Comparison of ENCODE assay signal across 15 mouse cellular contexts in genomic region chr4:108427719-108428340, GRCm38 (mm10). TPM values are rescaled to one million over a fixed set of nuclear protein-coding genes. Genes with fewer than 3 reads are reported as not detected.
DNase-seq lines count a peak whose midpoint lies in the region; ATAC-seq and TF ChIP-seq lines count a peak whose summit lies in the region.
"Had no signal": no experiment of that assay in that cellular context is flagged by ENCODE, and none has a peak within 500 bp of the region (broad histone marks: within the 10 kb centered on the region; RNA-seq: fewer than 3 reads in every experiment).

No protein-coding gene starts in this region.

- no peak overlapping the region for H3K9ac ChIP-seq in lung, embryonic 16.5 days (ENCODE audit: low read length)
- H3K9ac ChIP-seq in limb, embryonic 13.5 days, result no peak overlapping the region
- no peak overlapping the region for H3K9ac ChIP-seq in stomach, embryonic 16.5 days (ENCODE audit: low read length)
- H3K9ac ChIP-seq in hindbrain, embryonic 16.5 days (ENCODE audit: low read depth, low read length), result no peak overlapping the region
- H3K9ac ChIP-seq: hindbrain, embryonic 13.5 days; neural tube, embryonic 15.5 days had no signal

- no peak for TF ChIP-seq POLR2A in lung, adult 2 months (IDR thresholded peaks at IDR 0.05; ENCODE audit: borderline replicate concordance, extremely low read depth, low read depth, low read length)

- H3K4me3 ChIP-seq in lung, embryonic 16.5 days (ENCODE audit: low read length), result no peak overlapping the region
- no peak overlapping the region for H3K4me3 ChIP-seq in lung, adult 2 months (replicated peaks; ENCODE audit: extremely low read depth, low read depth, low read length)
- no peak overlapping the region for H3K4me3 ChIP-seq in limb, embryonic 13.5 days
- no peak overlapping the region for H3K4me3 ChIP-seq in stomach, embryonic 16.5 days (replicated peaks; ENCODE audit: low read length)
- no peak overlapping the region for H3K4me3 ChIP-seq in hindbrain, embryonic 16.5 days (ENCODE audit: low read length)
- H3K4me3 ChIP-seq: hindbrain, embryonic 13.5 days; megakaryocyte, embryonic 14.5 days; neural tube, embryonic 15.5 days had no signal

- WGBS in lung, embryonic 16.5 days, result 27% methylated on average over 11 of the region's 11 CpGs
- 48% methylated on average over 11 of the region's 11 CpGs for WGBS in lung, adult 2 months
- 48% methylated on average over 11 of the region's 11 CpGs for whole genome bisulfite sequencing in limb, embryonic 13.5 days
- WGBS in stomach, embryonic 16.5 days, result 43% methylated on average over 11 of the region's 11 CpGs
- WGBS in hindbrain, embryonic 16.5 days, result 85% methylated on average over 11 of the region's 11 CpGs

- H3K27ac ChIP-seq in lung, embryonic 16.5 days (ENCODE audit: low read length), result peak overlapping the region; percentile 45; the same call in 1 of the 2 replicates
- peak overlapping the region; percentile 28; the same call in 1 of the 2 replicates for H3K27ac ChIP-seq in limb, embryonic 13.5 days
- H3K27ac ChIP-seq in stomach, embryonic 16.5 days (ENCODE audit: low read length), result no peak overlapping the region
- H3K27ac ChIP-seq in hindbrain, embryonic 16.5 days (ENCODE audit: low read depth, low read length), result no peak overlapping the region
- H3K27ac ChIP-seq: hindbrain, embryonic 13.5 days; kidney, postnatal 0 days; neural tube, embryonic 15.5 days had no signal

- peaks cover 6% of the 10 kb centered on the region for H3K4me1 ChIP-seq in lung, embryonic 16.5 days (replicated peaks; ENCODE audit: control insufficient read depth, insufficient read depth, low read length)
- H3K4me1 ChIP-seq in lung, adult 2 months (ENCODE audit: control insufficient read depth, insufficient read depth, low read length), result no peaks in the 10 kb centered on the region
- H3K4me1 ChIP-seq in limb, embryonic 13.5 days, result peaks cover 39% of the 10 kb centered on the region
- H3K4me1 ChIP-seq in stomach, embryonic 16.5 days (ENCODE audit: control insufficient read depth, insufficient read depth, low read length), result peaks cover 10% of the 10 kb centered on the region
- H3K4me1 ChIP-seq in hindbrain, embryonic 16.5 days (ENCODE audit: control insufficient read depth, insufficient read depth, low read depth, low read length), result peaks cover 9% of the 10 kb centered on the region; the same call in 1 of the 2 replicates

- no peak for DNase-seq in lung, adult 2 months
- DNase-seq in adrenal gland, adult (ENCODE audit: inconsistent age in 2 of 2, low spot score in 1 of 2), result no peak
- DNase-seq: adrenal gland, adult 8-10 months; cerebellum, postnatal 25 days had no signal

- H3K36me3 ChIP-seq in lung, embryonic 16.5 days (ENCODE audit: control insufficient read depth, insufficient read depth, low read length), result no peaks in the 10 kb centered on the region
- H3K36me3 ChIP-seq in limb, embryonic 13.5 days, result no peaks in the 10 kb centered on the region
- H3K36me3 ChIP-seq in stomach, embryonic 16.5 days (ENCODE audit: control insufficient read depth, insufficient read depth, low read length), result no peaks in the 10 kb centered on the region
- H3K36me3 ChIP-seq in hindbrain, embryonic 16.5 days (ENCODE audit: control insufficient read depth, insufficient read depth, low read length), result no peaks in the 10 kb centered on the region
- H3K36me3 ChIP-seq: hindbrain, embryonic 13.5 days; neural tube, embryonic 15.5 days had no signal

- no peaks in the 10 kb centered on the region for H3K9me3 ChIP-seq in lung, embryonic 16.5 days (ENCODE audit: control insufficient read depth, low read length)
- H3K9me3 ChIP-seq in limb, embryonic 13.5 days, result no peaks in the 10 kb centered on the region
- H3K9me3 ChIP-seq in stomach, embryonic 16.5 days (replicated peaks; ENCODE audit: control insufficient read depth, low read length), result no peaks in the 10 kb centered on the region
- no peaks in the 10 kb centered on the region for H3K9me3 ChIP-seq in hindbrain, embryonic 16.5 days (ENCODE audit: control insufficient read depth, low read length)
- H3K9me3 ChIP-seq: hindbrain, embryonic 13.5 days; megakaryocyte, embryonic 14.5 days; neural tube, embryonic 15.5 days had no signal

- no peak overlapping the region for H3K4me2 ChIP-seq in lung, embryonic 16.5 days (ENCODE audit: low read depth, low read length)
- no peak overlapping the region for H3K4me2 ChIP-seq in limb, embryonic 13.5 days (replicated peaks)
- no peak overlapping the region for H3K4me2 ChIP-seq in stomach, embryonic 16.5 days (ENCODE audit: low read depth, low read length)
- H3K4me2 ChIP-seq in hindbrain, embryonic 16.5 days (ENCODE audit: low read length), result no peak overlapping the region
- H3K4me2 ChIP-seq: hindbrain, embryonic 13.5 days; neural tube, embryonic 15.5 days had no signal

- H3K27me3 ChIP-seq in lung, embryonic 16.5 days (ENCODE audit: control insufficient read depth, insufficient read depth, low read depth, low read length), result no peaks in the 10 kb centered on the region
- H3K27me3 ChIP-seq in limb, embryonic 13.5 days, result no peaks in the 10 kb centered on the region
- no peaks in the 10 kb centered on the region for H3K27me3 ChIP-seq in stomach, embryonic 16.5 days (ENCODE audit: control insufficient read depth, insufficient read depth, low read length)
- no peaks in the 10 kb centered on the region for H3K27me3 ChIP-seq in hindbrain, embryonic 16.5 days (replicated peaks; ENCODE audit: control insufficient read depth, insufficient read depth, low read length)
- H3K27me3 ChIP-seq: hindbrain, embryonic 13.5 days; neural tube, embryonic 15.5 days had no signal

- peak; percentile 93 for ATAC-seq in lung, embryonic 16.5 days (ENCODE audit: low read depth)
- ATAC-seq in granulocyte monocyte progenitor cell, adult 5-6 weeks (replicated peaks; ENCODE audit: poor library complexity, severe bottlenecking), result peak; percentile 9; the same call in 1 of the 2 replicates
- ATAC-seq in limb, embryonic 13.5 days (ENCODE audit: low FRiP score, low read depth), result no peak
- ATAC-seq in stomach, embryonic 16.5 days (ENCODE audit: insufficient read depth, low FRiP score), result peak; percentile 88
- ATAC-seq in hindbrain, embryonic 16.5 days, result no peak

- no peak for TF ChIP-seq CTCF in lung, adult 2 months (IDR thresholded peaks at IDR 0.05; ENCODE audit: insufficient read depth, low read length)

RNA-seq across cellular contexts. Expression of gene Gpx7, which starts 21.1 kb away (rescaled TPM):
- 89.7 and 90.6 TPM in 2 replicates for polyA plus RNA-seq in lung, embryonic 16.5 days (2015; fragmentation: Nextera tagmentation; extraction: Ambion mirVana)
- polyA plus RNA-seq in lung, adult 2 months (2012; rRNA removed), result 26.3 and 26.5 TPM in 2 replicates
- total RNA-seq in granulocyte monocyte progenitor cell, adult 5-6 weeks (2014; fragmentation: Nextera tagmentation), result 1.8 and 4.2 TPM in 2 replicates
- 0.30 and 0.46 TPM in 2 replicates for total RNA-seq in granulocyte monocyte progenitor cell, adult 5-6 weeks (2017)
- polyA plus RNA-seq in limb, embryonic 13.5 days (2015; fragmentation: Nextera tagmentation; extraction: Ambion mirVana), result 88.5 and 89.8 TPM in 2 replicates
- 63.3 and 66.6 TPM in 2 replicates for polyA plus RNA-seq in stomach, embryonic 16.5 days (2015; fragmentation: Nextera tagmentation; extraction: Ambion mirVana)
- 38.6 and 39.1 TPM in 2 replicates for polyA plus RNA-seq in hindbrain, embryonic 16.5 days (2015; fragmentation: Nextera tagmentation; extraction: Ambion mirVana)

RNA-seq across cellular contexts. Expression of gene Tut4, which starts 31.4 kb away (rescaled TPM):
- polyA plus RNA-seq in lung, embryonic 16.5 days (2015; fragmentation: Nextera tagmentation; extraction: Ambion mirVana), result 53.9 and 57.7 TPM in 2 replicates
- 31.3 and 35.0 TPM in 2 replicates for polyA plus RNA-seq in lung, adult 2 months (2012; rRNA removed)
- 77.1 and 98.9 TPM in 2 replicates for total RNA-seq in granulocyte monocyte progenitor cell, adult 5-6 weeks (2014; fragmentation: Nextera tagmentation)
- total RNA-seq in granulocyte monocyte progenitor cell, adult 5-6 weeks (2017), result 24.9 and 25.1 TPM in 2 replicates
- polyA plus RNA-seq in limb, embryonic 13.5 days (2015; fragmentation: Nextera tagmentation; extraction: Ambion mirVana), result 113 and 124 TPM in 2 replicates
- 46.2 and 49.3 TPM in 2 replicates for polyA plus RNA-seq in stomach, embryonic 16.5 days (2015; fragmentation: Nextera tagmentation; extraction: Ambion mirVana)
- 40.3 and 41.5 TPM in 2 replicates for polyA plus RNA-seq in hindbrain, embryonic 16.5 days (2015; fragmentation: Nextera tagmentation; extraction: Ambion mirVana)

RNA-seq across cellular contexts. Expression of gene Shisal2a, which starts 44.7 kb away (rescaled TPM):
- polyA plus RNA-seq in lung, embryonic 16.5 days (2015; fragmentation: Nextera tagmentation; extraction: Ambion mirVana), result 0.55 and 1.2 TPM in 2 replicates
- polyA plus RNA-seq in lung, adult 2 months (2012; rRNA removed), result 0.95 and 2.8 TPM in 2 replicates
- not detected in 2 replicates for total RNA-seq in granulocyte monocyte progenitor cell, adult 5-6 weeks (2014; fragmentation: Nextera tagmentation)
- not detected in 2 replicates for total RNA-seq in granulocyte monocyte progenitor cell, adult 5-6 weeks (2017)
- 7.0 and 7.4 TPM in 2 replicates for polyA plus RNA-seq in limb, embryonic 13.5 days (2015; fragmentation: Nextera tagmentation; extraction: Ambion mirVana)
- polyA plus RNA-seq in stomach, embryonic 16.5 days (2015; fragmentation: Nextera tagmentation; extraction: Ambion mirVana), result 1.2 and 1.4 TPM in 2 replicates
- polyA plus RNA-seq in hindbrain, embryonic 16.5 days (2015; fragmentation: Nextera tagmentation; extraction: Ambion mirVana), result 4.5 and 5.7 TPM in 2 replicates
- total RNA-seq: gastrocnemius, postnatal 4 days; left cerebral cortex, postnatal 25 days had no signal

Comparison
In these comparisons a context has a peak if more than half of its experiments do, and no peak if none do; other contexts are left out.
1. ATAC-seq: peak in lung, embryonic 16.5 days (single experiment), granulocyte monocyte progenitor cell, adult 5-6 weeks (single experiment) and stomach, embryonic 16.5 days (single experiment); none in limb, embryonic 13.5 days (single experiment) and hindbrain, embryonic 16.5 days (single experiment).
2. H3K27ac ChIP-seq: peak in lung, embryonic 16.5 days (single experiment) and limb, embryonic 13.5 days (single experiment); none in stomach, embryonic 16.5 days (single experiment) and hindbrain, embryonic 16.5 days (single experiment).